Mouse (Mus musculus) midbrain, embryonic 13.5 days (tissue): ENCODE data around the gene Cldn22. TPM values are rescaled to one million over a fixed set of nuclear protein-coding genes. Genes with fewer than 3 reads are reported as not detected.
A peak's percentile ranks its signal among the peaks of the same experiment; 100 is the strongest.

Source experiments
- ATAC-seq: fragments of 200-750 bp; cut with Nextera tagmentation; 2 replicates; pipeline ENCODE4 v1.8.0; 2017; ENCODE audit warnings: mild to moderate bottlenecking, moderate TSS enrichment, moderate library complexity
- H3K27ac ChIP-seq: fragments of 300-500 bp; sonication (generic); 2 replicates; pipeline ENCODE4 v1.5.1; 2015; ENCODE audit warnings: inconsistent platforms, mild to moderate bottlenecking, moderate library complexity
- H3K27me3 ChIP-seq: fragments of 300-500 bp; sonication (generic); 2 replicates; pipeline ENCODE4 v1.6.1; 2015; ENCODE audit warnings: mild to moderate bottlenecking, inconsistent platforms
- H3K36me3 ChIP-seq: fragments of 300-500 bp; sonication (generic); 2 replicates; pipeline ENCODE4 v1.6.1; 2015; ENCODE audit warnings: mild to moderate bottlenecking, inconsistent platforms
- H3K4me1 ChIP-seq: fragments of 300-500 bp; sonication (generic); replicated peaks from 2 replicates; pipeline ENCODE4 v1.6.1; 2015; ENCODE audit warnings: inconsistent platforms
- H3K4me2 ChIP-seq: fragments of 300-500 bp; sonication (generic); replicated peaks from 2 replicates; pipeline ENCODE4 v1.6.1; 2015; ENCODE audit warnings: moderate library complexity, mild to moderate bottlenecking, inconsistent platforms
- H3K4me3 ChIP-seq: fragments of 300-500 bp; sonication (generic); replicated peaks from 2 replicates; pipeline ENCODE4 v1.5.1; 2015; ENCODE audit warnings: mild to moderate bottlenecking, inconsistent platforms
- H3K9ac ChIP-seq: fragments of 300-500 bp; sonication (generic); replicated peaks from 2 replicates; pipeline ENCODE4 v1.6.1; 2015; ENCODE audit warnings: mild to moderate bottlenecking, inconsistent platforms
- H3K9me3 ChIP-seq: fragments of 300-500 bp; sonication (generic); 2 replicates; pipeline ENCODE4 v1.6.1; 2016; ENCODE audit warnings: mild to moderate bottlenecking, inconsistent platforms
- WGBS: fragments of 180-500 bp; shearing (Covaris S2); methylation state at CpG from one replicate; pipeline ENCODE4 v1.1.7; 2015; 5-methylcytosine and 5-hydroxymethylcytosine counted together
- polyA plus RNA-seq: library from polyadenylated mRNA; unstranded; fragments of >200 nt; fragmentation: Nextera tagmentation; extraction: Ambion mirVana; gene quantifications from 2 replicates; pipeline ENCODE4 v1.2.1, GENCODE M21; 2015

Gene Cldn22
- polyA plus RNA-seq, 1 experiment from 2014 or later = not detected

- H3K4me3 ChIP-seq = no peak overlapping the region
- no peak overlapping the region for H3K4me2 ChIP-seq
- H3K36me3 ChIP-seq = peaks cover 10% of the 10 kb centered on the region
- H3K27ac ChIP-seq = no peak overlapping the region
- no peaks in the 10 kb centered on the region for H3K4me1 ChIP-seq
- no peaks in the 10 kb centered on the region for H3K9me3 ChIP-seq
- WGBS = 49% methylated on average over 13 of the region's 13 CpGs
- no peaks in the 10 kb centered on the region for H3K27me3 ChIP-seq
- peak; percentile 75 for ATAC-seq
- no peak overlapping the region for H3K9ac ChIP-seq
Measured at GRCm38 (mm10) chr8:47872361-47873107, 48.3 kb downstream of the Cldn22 start.

GRCm38 (mm10) chr8:47874497-47875178, 50.4 kb downstream of the Cldn22 start:
- 74% methylated on average over 13 of the region's 13 CpGs for WGBS
- Histone ChIP-seq H3K4me2 (no peak overlapping the region), H3K4me3 (no peak overlapping the region), H3K4me1 (no peaks in the 10 kb centered on the region), H3K9ac (no peak overlapping the region), H3K9me3 (no peaks in the 10 kb centered on the region), H3K27ac (no peak overlapping the region), H3K36me3 (no peaks in the 10 kb centered on the region), H3K27me3 (no peaks in the 10 kb centered on the region)
- no peak for ATAC-seq

Other genes starting within 250 kb of the Cldn22 start
- 6.5 and 8.9 TPM in 2 replicates for gene Ing2, start 148.9 kb upstream of the Cldn22 start, polyA plus RNA-seq
- 44.3 and 45.7 TPM in 2 replicates for gene Cdkn2aip, start 110.5 kb upstream of the Cldn22 start, polyA plus RNA-seq
- gene Cldn24, start 2.3 kb upstream of the Cldn22 start, polyA plus RNA-seq = not detected in 2 replicates
- gene Wwc2, start 166.4 kb downstream of the Cldn22 start, polyA plus RNA-seq = 4.8 and 5.1 TPM in 2 replicates